Mouse (Mus musculus) cortical plate, adult 2 months (tissue): Measurements from ENCODE around the gene Srsf7.

Experiments
- CTCF ChIP-seq: fragments of 200-500 bp; IDR thresholded peaks from 2 replicates; pipeline ENCODE4 v1.5.1; 2011; ENCODE audit warnings: mild to moderate bottlenecking, control low read depth, low read length; ENCODE audit not compliant: insufficient read depth; ENCODE audit errors: extremely low read depth
- POLR2A ChIP-seq: fragments of 200-500 bp; IDR thresholded peaks from 2 replicates; pipeline ENCODE4 v1.6.1; 2011; ENCODE audit warnings: mild to moderate bottlenecking, low read length, control low read depth; ENCODE audit not compliant: insufficient read depth; ENCODE audit errors: extremely low read depth

- TF ChIP-seq CTCF: no peak
- no peak for TF ChIP-seq POLR2A
Observed at GRCm38 (mm10) chr17:80166346-80166745, 40.8 kb downstream of the Srsf7 start.
